Mouse (Mus musculus): ENCODE data around the gene Aak1. TPM values are rescaled to one million over a fixed set of nuclear protein-coding genes. Genes with fewer than 3 reads are reported as not detected.

Gene Aak1
- polyA plus RNA-seq, 1 experiment, result 43.4 TPM

DNA sequence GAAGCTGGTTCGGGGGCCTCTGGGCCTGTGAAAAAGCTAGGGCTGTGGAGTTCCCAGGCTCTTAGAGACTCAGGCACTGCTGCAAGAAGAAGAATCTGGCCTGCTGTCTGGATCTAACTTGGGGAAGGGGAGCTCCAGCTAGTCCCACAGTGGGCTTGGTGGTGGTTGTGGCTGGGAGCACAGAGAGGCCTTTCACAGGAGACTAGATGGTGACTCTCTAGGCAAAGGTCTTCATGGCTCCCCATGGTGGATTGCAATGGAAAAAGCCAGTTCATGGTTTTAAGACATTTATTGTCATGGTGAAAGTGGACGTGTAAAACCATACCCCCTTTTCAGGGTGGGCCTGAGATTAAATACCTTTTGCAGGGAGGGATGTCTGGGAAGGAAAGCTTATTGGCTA is 10.2 kb upstream of the Aak1 start:
- Histone ChIP-seq H3K36me3 (ENCODE audit: control insufficient read depth, insufficient read depth, low read length) (no peaks in the 10 kb centered on the region), H3K27ac (ENCODE audit: control insufficient read depth, insufficient read depth, low read depth, low read length) (no peak overlapping the region), H3K27me3 (ENCODE audit: control insufficient read depth, insufficient read depth, low read length) (no peaks in the 10 kb centered on the region), H3K4me1 (ENCODE audit: control insufficient read depth, insufficient read depth, low read length) (no peaks in the 10 kb centered on the region), H3K4me3 (ENCODE audit: control insufficient read depth, low read depth, low read length) (no peak overlapping the region)
- TF ChIP-seq CTCF (IDR thresholded peaks at IDR 0.05; ENCODE audit: control insufficient read depth, insufficient read depth, insufficient replicate concordance, low read depth, low read length), result no peak
- TF ChIP-seq POLR2A (IDR thresholded peaks at IDR 0.05; ENCODE audit: control insufficient read depth, low read depth, low read length), result no peak

DNA sequence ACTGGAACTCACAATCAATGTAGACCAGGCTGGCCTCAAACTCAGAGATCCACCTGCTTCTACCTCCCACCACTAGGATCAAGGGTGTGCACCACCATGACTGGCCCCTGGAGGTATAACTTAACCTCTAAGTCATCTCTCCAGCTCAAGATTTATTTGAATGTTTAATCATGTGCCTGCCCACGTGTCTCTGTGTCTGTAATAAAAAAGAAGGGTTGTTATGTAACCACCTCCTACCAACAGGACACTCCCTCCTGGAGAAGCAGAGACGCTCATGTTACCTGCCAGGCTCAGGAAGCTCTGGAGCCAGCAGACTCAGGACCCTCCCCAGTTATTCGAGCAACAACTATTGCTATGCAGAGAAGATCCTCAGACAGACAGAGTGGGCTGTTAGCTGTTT is 7.4 kb upstream of the Aak1 start:
- H3K27ac ChIP-seq (ENCODE audit: control insufficient read depth, insufficient read depth, low read depth, low read length), result no peak overlapping the region
- H3K4me1 ChIP-seq (ENCODE audit: control insufficient read depth, insufficient read depth, low read length), result no peaks in the 10 kb centered on the region
- no peak overlapping the region for H3K4me3 ChIP-seq (ENCODE audit: control insufficient read depth, low read depth, low read length)
- TF ChIP-seq CTCF (IDR thresholded peaks at IDR 0.05; ENCODE audit: control insufficient read depth, insufficient read depth, insufficient replicate concordance, low read depth, low read length) (no peak), POLR2A (IDR thresholded peaks at IDR 0.05; ENCODE audit: control insufficient read depth, low read depth, low read length) (no peak)
- H3K36me3 ChIP-seq (ENCODE audit: control insufficient read depth, insufficient read depth, low read length), result no peaks in the 10 kb centered on the region
- H3K27me3 ChIP-seq (ENCODE audit: control insufficient read depth, insufficient read depth, low read length), result no peaks in the 10 kb centered on the region

DNA sequence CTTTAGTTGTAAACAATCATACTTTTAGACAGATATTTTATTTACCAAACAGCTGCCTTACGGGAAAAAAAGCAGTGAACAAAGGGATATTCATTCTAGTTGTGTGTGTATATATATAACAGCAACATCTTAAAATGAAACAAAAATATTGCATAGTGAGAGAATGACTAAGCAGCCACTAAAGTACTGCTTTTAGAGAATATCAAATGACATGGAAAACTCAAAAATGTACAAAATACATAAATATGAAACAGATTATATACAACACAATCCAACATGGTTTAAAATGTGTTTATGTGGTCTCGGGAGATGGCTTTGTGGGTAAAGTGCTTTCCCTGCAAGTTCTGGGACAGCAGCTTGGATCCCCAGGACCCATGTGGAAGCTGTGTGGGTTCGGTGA is 5.7 kb upstream of the Aak1 start:
- Histone ChIP-seq H3K36me3 (ENCODE audit: control insufficient read depth, insufficient read depth, low read length) (no peaks in the 10 kb centered on the region), H3K27me3 (ENCODE audit: control insufficient read depth, insufficient read depth, low read length) (no peaks in the 10 kb centered on the region), H3K4me1 (ENCODE audit: control insufficient read depth, insufficient read depth, low read length) (no peaks in the 10 kb centered on the region), H3K4me3 (ENCODE audit: control insufficient read depth, low read depth, low read length) (no peak overlapping the region), H3K27ac (ENCODE audit: control insufficient read depth, insufficient read depth, low read depth, low read length) (no peak overlapping the region)
- TF ChIP-seq POLR2A (IDR thresholded peaks at IDR 0.05; ENCODE audit: control insufficient read depth, low read depth, low read length), result no peak
- no peak for TF ChIP-seq CTCF (IDR thresholded peaks at IDR 0.05; ENCODE audit: control insufficient read depth, insufficient read depth, insufficient replicate concordance, low read depth, low read length)

DNA sequence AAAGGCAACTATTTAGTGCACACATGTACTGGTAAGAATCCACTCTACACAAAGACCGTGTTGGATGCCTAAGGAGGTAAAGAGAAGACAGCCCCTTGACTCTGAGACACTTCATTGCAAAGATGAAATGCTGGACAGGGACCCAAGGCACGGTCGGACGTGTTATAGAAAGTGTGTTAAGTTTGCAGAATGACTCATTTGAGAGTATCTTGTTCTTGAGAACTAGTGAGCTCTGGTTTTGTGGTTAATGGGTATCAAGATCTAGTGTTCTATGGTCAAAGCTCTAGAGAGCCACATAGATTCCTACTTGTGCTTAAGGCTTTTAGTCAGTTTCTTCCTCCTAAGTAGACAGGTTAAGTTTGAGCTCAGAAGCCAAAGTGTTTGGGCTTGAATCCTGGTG is 2.9 kb upstream of the Aak1 start:
- Histone ChIP-seq H3K4me3 (ENCODE audit: control insufficient read depth, low read depth, low read length) (no peak overlapping the region), H3K36me3 (ENCODE audit: control insufficient read depth, insufficient read depth, low read length) (no peaks in the 10 kb centered on the region), H3K27ac (ENCODE audit: control insufficient read depth, insufficient read depth, low read depth, low read length) (no peak overlapping the region), H3K27me3 (ENCODE audit: control insufficient read depth, insufficient read depth, low read length) (no peaks in the 10 kb centered on the region), H3K4me1 (ENCODE audit: control insufficient read depth, insufficient read depth, low read length) (peaks cover 10% of the 10 kb centered on the region)
- TF ChIP-seq POLR2A (IDR thresholded peaks at IDR 0.05; ENCODE audit: control insufficient read depth, low read depth, low read length), result no peak
- TF ChIP-seq CTCF (IDR thresholded peaks at IDR 0.05; ENCODE audit: control insufficient read depth, insufficient read depth, insufficient replicate concordance, low read depth, low read length), result no peak

DNA sequence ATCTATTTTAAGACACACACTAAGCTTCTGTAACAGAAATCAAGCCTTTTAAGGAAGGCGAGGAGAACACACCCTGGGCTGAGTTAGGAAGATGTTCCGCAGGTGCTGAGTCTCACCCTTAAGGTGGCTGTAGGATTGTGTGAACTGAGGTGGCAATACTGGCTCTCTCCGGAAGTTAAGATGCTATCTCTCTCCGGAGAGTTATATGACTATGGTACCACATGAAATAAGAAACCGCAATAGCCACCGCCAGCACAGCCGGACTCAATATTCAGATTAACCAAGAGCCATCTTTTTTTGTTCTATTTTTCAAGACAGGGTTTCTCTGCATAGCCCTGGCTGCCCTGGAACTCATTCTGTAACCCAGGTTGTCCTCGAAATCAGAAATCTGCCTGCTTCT is 1.5 kb upstream of the Aak1 start:
- H3K4me3 ChIP-seq (ENCODE audit: control insufficient read depth, low read depth, low read length), result no peak overlapping the region; the same call in 1 of the 2 replicates
- no peaks in the 10 kb centered on the region for H3K27me3 ChIP-seq (ENCODE audit: control insufficient read depth, insufficient read depth, low read length)
- H3K36me3 ChIP-seq (ENCODE audit: control insufficient read depth, insufficient read depth, low read length), result no peaks in the 10 kb centered on the region
- H3K4me1 ChIP-seq (ENCODE audit: control insufficient read depth, insufficient read depth, low read length), result peaks cover 10% of the 10 kb centered on the region
- H3K27ac ChIP-seq (ENCODE audit: control insufficient read depth, insufficient read depth, low read depth, low read length), result no peak overlapping the region
- TF ChIP-seq POLR2A (IDR thresholded peaks at IDR 0.05; ENCODE audit: control insufficient read depth, low read depth, low read length) (no peak), CTCF (IDR thresholded peaks at IDR 0.05; ENCODE audit: control insufficient read depth, insufficient read depth, insufficient replicate concordance, low read depth, low read length) (no peak)

DNA sequence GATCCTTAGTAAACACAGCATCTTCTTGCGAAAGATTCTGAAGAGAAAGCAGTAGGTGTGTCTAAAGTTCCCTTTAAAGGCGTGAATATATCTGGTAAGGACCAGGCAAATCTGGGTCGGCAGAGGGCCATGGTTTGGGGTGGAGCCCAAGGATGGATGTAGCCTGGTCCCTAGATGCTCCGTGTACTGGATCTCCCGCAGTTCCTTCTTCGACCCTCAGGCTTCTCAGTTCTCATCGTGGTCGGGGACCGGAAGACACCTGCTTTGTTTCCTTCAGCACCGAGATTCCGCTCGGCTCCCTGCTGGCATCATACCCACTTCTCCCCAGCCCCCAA is 770 bp upstream of the Aak1 start:
- TF ChIP-seq CTCF (IDR thresholded peaks at IDR 0.05; ENCODE audit: control insufficient read depth, insufficient read depth, insufficient replicate concordance, low read depth, low read length) (no peak), POLR2A (IDR thresholded peaks at IDR 0.05; ENCODE audit: control insufficient read depth, low read depth, low read length) (no peak)
- peak overlapping the region; percentile 99 for H3K4me3 ChIP-seq (ENCODE audit: control insufficient read depth, low read depth, low read length)
- H3K27me3 ChIP-seq (ENCODE audit: control insufficient read depth, insufficient read depth, low read length), result no peaks in the 10 kb centered on the region
- no peaks in the 10 kb centered on the region for H3K36me3 ChIP-seq (ENCODE audit: control insufficient read depth, insufficient read depth, low read length)
- peak overlapping the region; percentile 99 for H3K27ac ChIP-seq (ENCODE audit: control insufficient read depth, insufficient read depth, low read depth, low read length)
- H3K4me1 ChIP-seq (ENCODE audit: control insufficient read depth, insufficient read depth, low read length), result peaks cover 10% of the 10 kb centered on the region

DNA sequence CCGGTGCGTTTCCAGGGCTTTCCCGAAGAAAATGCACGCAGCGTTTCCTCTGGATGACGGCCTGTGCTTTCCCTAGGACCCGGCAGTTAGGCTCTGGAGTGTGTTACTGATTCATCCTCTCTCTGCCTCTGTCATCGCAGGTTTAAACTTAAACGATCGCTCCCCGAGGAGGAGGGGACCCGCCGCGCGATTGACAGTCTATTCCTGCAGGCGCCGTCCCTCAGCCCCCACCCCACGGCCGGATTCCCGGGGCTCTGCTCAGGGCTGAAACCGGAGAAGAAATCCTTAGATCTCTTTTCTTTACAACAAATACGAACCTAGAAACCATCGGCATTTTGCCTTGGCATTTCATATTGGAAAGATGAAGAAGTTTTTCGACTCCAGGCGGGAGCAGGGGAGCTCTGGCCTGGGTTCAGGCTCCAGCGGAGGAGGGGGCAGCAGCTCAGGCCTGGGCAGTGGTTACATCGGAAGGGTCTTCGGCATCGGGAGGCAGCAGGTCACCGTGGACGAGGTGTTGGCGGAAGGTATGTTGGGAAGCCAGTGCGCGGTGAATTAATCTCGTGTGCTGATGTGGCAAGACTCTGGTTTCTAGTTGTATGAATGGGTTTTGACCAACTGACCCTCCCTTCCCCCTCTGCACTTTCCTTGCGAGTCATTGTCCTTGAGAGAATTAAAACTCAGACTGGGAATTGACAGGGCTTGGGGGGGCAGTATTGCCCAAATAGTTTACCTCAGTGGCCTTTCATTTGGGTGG is 552 bp downstream of the Aak1 start:
- peak overlapping the region; percentile 78 for H3K27ac ChIP-seq (ENCODE audit: control insufficient read depth, insufficient read depth, low read depth, low read length)

More for the DNA sequence above, 552 bp downstream of the Aak1 start:
- H3K27me3 ChIP-seq (ENCODE audit: control insufficient read depth, insufficient read depth, low read length), result no peaks in the 10 kb centered on the region
- H3K4me3 ChIP-seq (ENCODE audit: control insufficient read depth, low read depth, low read length), result peak overlapping the region; percentile 99
- TF ChIP-seq POLR2A (IDR thresholded peaks at IDR 0.05; ENCODE audit: control insufficient read depth, low read depth, low read length), result no peak; the same call in 1 of the 2 replicates
- no peak for TF ChIP-seq CTCF (IDR thresholded peaks at IDR 0.05; ENCODE audit: control insufficient read depth, insufficient read depth, insufficient replicate concordance, low read depth, low read length)
- peaks cover 10% of the 10 kb centered on the region for H3K4me1 ChIP-seq (ENCODE audit: control insufficient read depth, insufficient read depth, low read length)
- no peaks in the 10 kb centered on the region for H3K36me3 ChIP-seq (ENCODE audit: control insufficient read depth, insufficient read depth, low read length)

Data from testis, adult 2 months (tissue).